Mouse (Mus musculus) hindbrain, embryonic 10.5 days (tissue): ENCODE data around the gene Pard3b. TPM values are rescaled to one million over a fixed set of nuclear protein-coding genes. Genes with fewer than 3 reads are reported as not detected.

Experiments used
- DNase-seq: peaks from one replicate; pipeline ENCODE4 v3.0.0-alpha.2; 2017; ENCODE audit warnings: low spot score
- H3K27ac ChIP-seq: fragments of 300-500 bp; sonication (generic); 2 replicates; pipeline ENCODE4 v1.5.1; 2016; ENCODE audit warnings: mild to moderate bottlenecking, moderate library complexity
- H3K27me3 ChIP-seq: fragments of 300-500 bp; sonication (generic); 2 replicates; pipeline ENCODE4 v1.6.1; 2016; ENCODE audit warnings: mild to moderate bottlenecking; ENCODE audit not compliant: poor library complexity, insufficient read depth, severe bottlenecking
- H3K36me3 ChIP-seq: fragments of 300-500 bp; sonication (generic); 2 replicates; pipeline ENCODE4 v1.6.1; 2016; ENCODE audit warnings: mild to moderate bottlenecking, moderate library complexity
- H3K4me1 ChIP-seq: fragments of 300-500 bp; sonication (generic); replicated peaks from 2 replicates; pipeline ENCODE4 v1.6.1; 2016; ENCODE audit warnings: mild to moderate bottlenecking
- H3K4me3 ChIP-seq: fragments of 300-500 bp; sonication (generic); 2 replicates; pipeline ENCODE4 v1.5.1; 2016; ENCODE audit warnings: mild to moderate bottlenecking, moderate library complexity
- H3K9me3 ChIP-seq: fragments of 300-500 bp; sonication (generic); 2 replicates; pipeline ENCODE4 v1.6.1; 2016; ENCODE audit warnings: mild to moderate bottlenecking, moderate library complexity
- WGBS: fragments of 180-500 bp; shearing (Covaris S2); methylation state at CpG from one replicate; pipeline ENCODE4 v1.1.7; 2016; 5-methylcytosine and 5-hydroxymethylcytosine counted together
- polyA plus RNA-seq: library from polyadenylated mRNA; unstranded; fragments of >200 nt; fragmentation: Nextera tagmentation; extraction: Ambion mirVana; gene quantifications from 2 replicates; pipeline ENCODE4 v1.2.1, GENCODE M21; 2016

Gene Pard3b
- polyA plus RNA-seq, 1 experiment from 2014 or later = 12.7 TPM

DNA sequence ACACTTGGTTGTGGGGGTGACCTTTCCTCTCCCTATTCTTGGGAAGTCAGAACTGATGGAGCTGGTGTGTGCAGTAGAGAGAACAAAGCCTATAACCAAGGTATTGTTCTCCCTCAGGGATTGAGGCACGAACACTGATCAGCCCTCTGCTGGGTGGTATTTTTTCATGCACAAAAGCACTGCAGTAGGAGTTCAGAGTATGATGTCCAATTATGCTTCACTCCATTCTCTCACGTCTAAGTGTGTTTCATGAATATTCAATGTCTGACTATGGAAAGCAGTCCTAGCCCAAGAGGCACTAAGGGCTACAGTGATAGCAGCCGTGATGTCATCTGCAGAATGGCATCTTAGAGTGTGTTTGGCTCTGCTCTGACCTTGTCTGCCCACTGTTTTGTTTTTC, 359.1 kb downstream of the Pard3b start:
- no peaks in the 10 kb centered on the region for H3K27me3 ChIP-seq
- WGBS = 30% methylated on average over 3 of the region's 3 CpGs
- peak; percentile 37 for DNase-seq
- H3K27ac ChIP-seq = 0 out of 2 replicates have a peak overlapping the region, but pooled peaks have one; percentile 56
- no peaks in the 10 kb centered on the region for H3K9me3 ChIP-seq
- H3K4me3 ChIP-seq = no peak overlapping the region
- H3K36me3 ChIP-seq = no peaks in the 10 kb centered on the region
- H3K4me1 ChIP-seq = peaks cover 13% of the 10 kb centered on the region

DNA sequence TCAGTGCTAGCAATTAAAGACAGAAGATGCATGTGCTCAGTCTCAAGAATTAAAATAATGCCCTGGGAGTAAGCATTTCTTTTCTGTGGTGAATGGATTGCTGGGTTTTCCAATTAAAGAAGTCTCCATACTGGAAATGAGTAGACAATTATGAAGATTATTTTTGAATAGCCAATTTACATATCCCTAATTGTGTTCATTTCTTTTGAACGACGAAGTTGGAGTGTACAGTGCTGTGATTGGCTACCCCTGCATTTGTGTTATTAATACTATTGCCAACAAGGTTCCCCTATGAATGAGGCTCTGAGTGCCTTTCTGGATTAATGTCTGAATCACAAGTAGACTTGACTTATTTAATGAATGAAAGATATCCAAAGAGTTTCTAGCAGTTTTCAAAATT, 370.2 kb downstream of the Pard3b start:
- H3K4me1 ChIP-seq = no peaks in the 10 kb centered on the region
- H3K27me3 ChIP-seq = no peaks in the 10 kb centered on the region
- WGBS = 90% methylated on average over 2 of the region's 2 CpGs
- DNase-seq = no peak
- no peak overlapping the region for H3K27ac ChIP-seq
- no peak overlapping the region for H3K4me3 ChIP-seq
- H3K9me3 ChIP-seq = no peaks in the 10 kb centered on the region
- H3K36me3 ChIP-seq = no peaks in the 10 kb centered on the region

- Histone ChIP-seq H3K27ac (no peak overlapping the region), H3K9me3 (no peaks in the 10 kb centered on the region), H3K4me3 (no peak overlapping the region), H3K4me1 (peaks cover 20% of the 10 kb centered on the region), H3K27me3 (no peaks in the 10 kb centered on the region), H3K36me3 (no peaks in the 10 kb centered on the region)
- WGBS = 83% methylated on average over 4 of the region's 4 CpGs
- DNase-seq = no peak
Measured at GRCm38 (mm10) chr1:62011712-62012111, 373.1 kb downstream of the Pard3b start.

GRCm38 (mm10) chr1:62016536-62017300, 378.1 kb downstream of the Pard3b start:
- Histone ChIP-seq H3K27me3 (no peaks in the 10 kb centered on the region), H3K36me3 (no peaks in the 10 kb centered on the region), H3K27ac (peak overlapping the region; percentile 59; the same call in 1 of the 2 replicates), H3K4me3 (no peak overlapping the region), H3K9me3 (no peaks in the 10 kb centered on the region), H3K4me1 (peaks cover 61% of the 10 kb centered on the region)
- DNase-seq = no peak
- 26% methylated on average over 5 of the region's 5 CpGs for WGBS

DNA sequence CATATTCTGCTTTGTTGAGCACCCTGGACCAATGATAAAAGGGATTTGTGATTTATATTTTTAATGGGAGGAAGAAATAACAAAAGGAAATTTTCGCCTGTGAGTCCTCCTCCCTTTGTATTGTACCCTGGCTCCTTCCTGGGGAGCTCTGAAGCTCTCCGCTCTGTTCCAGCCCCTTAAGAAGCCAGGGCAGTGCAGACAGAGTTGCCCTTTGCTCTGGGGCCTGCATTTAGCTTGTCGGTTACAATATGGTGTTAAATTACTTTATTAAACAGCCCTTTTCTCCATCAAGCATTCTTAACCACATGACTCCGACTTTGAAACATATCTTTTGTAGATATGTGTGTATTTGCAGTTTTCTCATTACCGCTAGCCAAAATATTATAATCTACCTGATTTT, 379.7 kb downstream of the Pard3b start:
- no peaks in the 10 kb centered on the region for H3K27me3 ChIP-seq
- no peak for DNase-seq
- WGBS = 22% methylated on average over 5 of the region's 5 CpGs

GRCm38 (mm10) chr1:62019743-62020142, 381.1 kb downstream of the Pard3b start:
- H3K4me1 ChIP-seq = peaks cover 59% of the 10 kb centered on the region
- H3K36me3 ChIP-seq = no peaks in the 10 kb centered on the region
- DNase-seq = no peak
- no peaks in the 10 kb centered on the region for H3K27me3 ChIP-seq
- H3K4me3 ChIP-seq = no peak overlapping the region
- no peaks in the 10 kb centered on the region for H3K9me3 ChIP-seq
- H3K27ac ChIP-seq = no peak overlapping the region

More for the DNA sequence above, 379.7 kb downstream of the Pard3b start:
- H3K27ac ChIP-seq = peak overlapping the region; percentile 51; the same call in 1 of the 2 replicates
- H3K9me3 ChIP-seq = no peaks in the 10 kb centered on the region
- H3K4me1 ChIP-seq = peaks cover 61% of the 10 kb centered on the region
- H3K36me3 ChIP-seq = no peaks in the 10 kb centered on the region
- H3K4me3 ChIP-seq = no peak overlapping the region

GRCm38 (mm10) chr1:62041718-62042117, 403.1 kb downstream of the Pard3b start:
- no peaks in the 10 kb centered on the region for H3K27me3 ChIP-seq
- H3K9me3 ChIP-seq = no peaks in the 10 kb centered on the region
- H3K4me1 ChIP-seq = no peaks in the 10 kb centered on the region
- WGBS = 85% methylated on average over 3 of the region's 3 CpGs
- H3K36me3 ChIP-seq = no peaks in the 10 kb centered on the region
- DNase-seq = no peak
- H3K4me3 ChIP-seq = no peak overlapping the region
- no peak overlapping the region for H3K27ac ChIP-seq

DNA sequence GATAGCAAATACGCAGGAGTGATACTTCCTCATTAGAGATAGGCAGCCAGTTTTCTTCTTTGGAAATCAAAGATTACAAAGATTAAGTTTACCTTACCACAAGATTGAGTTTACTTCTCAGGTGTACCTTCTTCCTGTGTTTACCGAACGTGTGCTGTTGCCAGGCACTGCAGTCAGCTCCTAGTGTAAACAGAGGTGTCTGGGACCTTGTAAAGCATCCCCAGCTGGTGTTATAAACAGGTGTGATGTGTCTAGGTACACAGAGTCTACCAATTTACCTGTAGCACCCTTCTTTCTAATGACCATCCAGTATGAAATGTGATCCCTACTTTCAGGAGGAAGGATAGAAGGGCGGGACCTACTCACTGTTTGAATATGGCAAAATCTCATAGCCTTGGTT, 410.0 kb downstream of the Pard3b start:
- H3K27ac ChIP-seq = no peak overlapping the region
- WGBS = 83% methylated on average over 4 of the region's 4 CpGs

DNA sequence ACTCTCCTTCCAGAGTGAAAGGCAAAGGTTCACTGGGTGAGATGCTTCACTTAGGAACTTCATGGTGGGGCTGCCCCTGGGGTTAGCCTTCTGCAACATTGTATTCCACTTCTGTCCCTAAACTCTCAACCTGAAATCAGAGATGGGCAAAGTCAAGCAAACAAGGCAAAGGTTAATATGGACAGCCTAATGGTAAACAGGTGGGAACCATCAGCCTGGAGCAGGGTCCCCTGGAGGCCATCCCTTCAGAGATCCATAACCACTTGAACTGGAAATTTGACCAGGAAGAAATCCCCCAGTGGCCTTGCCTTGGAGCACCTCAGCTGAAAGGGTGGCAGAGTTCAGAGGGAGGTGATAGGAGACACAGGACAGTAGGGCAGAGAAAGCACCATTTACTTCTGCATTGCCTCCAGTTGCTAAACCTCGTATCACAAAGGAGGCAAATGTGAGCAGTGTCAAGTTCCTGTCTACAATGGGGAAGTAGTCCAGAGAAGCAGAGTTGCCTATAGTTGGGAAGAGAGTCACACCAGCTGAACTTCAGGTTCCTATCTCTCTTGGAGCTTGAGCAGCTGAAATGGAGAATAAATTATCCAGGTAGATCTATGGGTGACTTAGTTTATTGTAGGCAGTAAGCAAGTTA, 412.7 kb downstream of the Pard3b start:
- WGBS = 52% methylated on average over 1 of the region's 1 CpGs
- H3K27ac ChIP-seq = no peak overlapping the region
- peak; percentile 43 for DNase-seq

More for the DNA sequence above, 410.0 kb downstream of the Pard3b start:
- Histone ChIP-seq H3K9me3 (no peaks in the 10 kb centered on the region), H3K27me3 (no peaks in the 10 kb centered on the region), H3K4me1 (peaks cover 16% of the 10 kb centered on the region), H3K36me3 (no peaks in the 10 kb centered on the region), H3K4me3 (no peak overlapping the region)
- DNase-seq = no peak

DNA sequence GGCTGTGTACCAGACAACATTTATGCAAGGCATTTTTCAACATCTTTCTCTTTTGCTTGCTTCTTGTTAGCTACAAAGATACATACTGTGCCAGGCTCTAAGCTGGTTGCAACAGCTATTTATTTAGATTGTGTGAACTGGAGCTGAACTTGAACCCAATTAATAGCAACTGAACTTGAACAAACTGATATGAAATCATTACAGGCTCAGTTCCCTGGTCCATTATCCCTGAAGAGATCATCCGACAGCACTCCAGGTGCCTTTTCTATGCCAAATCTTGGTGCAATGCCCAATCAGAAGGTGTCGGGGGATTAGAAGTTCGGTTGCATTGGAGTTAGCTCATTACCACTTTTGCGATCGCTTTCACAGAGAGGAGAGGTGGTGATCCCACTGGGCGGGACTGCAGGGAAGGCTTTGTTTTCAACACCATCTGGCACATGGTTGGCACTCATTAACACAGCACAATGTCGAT, 414.6 kb downstream of the Pard3b start:
- no peak for DNase-seq
- Histone ChIP-seq H3K4me3 (no peak overlapping the region), H3K27me3 (no peaks in the 10 kb centered on the region), H3K27ac (0 out of 2 replicates have a peak overlapping the region, but pooled peaks have one; percentile 16), H3K9me3 (no peaks in the 10 kb centered on the region), H3K4me1 (peaks cover 18% of the 10 kb centered on the region), H3K36me3 (no peaks in the 10 kb centered on the region)
- 50% methylated on average over 7 of the region's 7 CpGs for WGBS

More for the DNA sequence above, 412.7 kb downstream of the Pard3b start:
- Histone ChIP-seq H3K4me3 (no peak overlapping the region), H3K4me1 (peaks cover 18% of the 10 kb centered on the region), H3K9me3 (no peaks in the 10 kb centered on the region), H3K36me3 (no peaks in the 10 kb centered on the region), H3K27me3 (no peaks in the 10 kb centered on the region)

DNA sequence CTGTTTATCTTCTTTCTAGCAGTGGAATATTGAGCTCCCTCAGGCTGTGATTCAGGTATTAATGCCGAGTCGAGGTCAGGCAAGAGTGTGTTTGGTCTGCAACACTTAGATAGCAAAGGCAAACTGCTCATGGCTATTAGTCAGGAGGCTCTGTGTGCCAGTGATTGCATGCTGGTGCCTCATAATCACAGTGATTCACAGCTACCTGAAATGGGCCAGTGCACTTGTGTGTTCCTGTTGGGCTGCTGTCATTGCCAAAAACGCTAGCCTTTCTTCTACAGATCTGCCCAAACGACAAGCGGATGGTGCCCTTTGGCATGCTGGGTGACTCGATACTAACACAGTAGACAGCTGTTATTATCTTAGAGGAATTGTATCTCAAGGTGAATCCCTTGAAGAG, 416.7 kb downstream of the Pard3b start:
- 82% methylated on average over 6 of the region's 6 CpGs for WGBS
- H3K4me1 ChIP-seq = peaks cover 18% of the 10 kb centered on the region

DNA sequence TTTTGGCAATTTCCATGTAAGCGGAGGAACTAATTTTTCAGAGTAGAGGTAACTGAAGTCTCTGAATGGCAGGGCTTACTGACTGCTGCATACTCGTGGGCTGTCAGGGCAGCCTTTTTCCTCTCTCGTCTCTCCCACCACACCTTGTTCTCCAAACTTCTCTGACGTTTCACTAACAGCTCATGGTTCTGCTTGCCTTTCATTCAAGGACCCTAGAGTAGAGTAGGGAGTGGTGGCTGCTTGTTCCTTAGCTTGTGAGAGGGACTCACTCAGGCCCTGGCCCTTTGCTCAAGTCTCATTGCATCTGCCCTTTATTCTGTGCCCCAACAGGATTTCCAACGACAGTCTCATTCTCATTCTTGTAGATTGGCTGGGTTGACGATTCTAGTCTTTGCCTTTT, 432.0 kb downstream of the Pard3b start:
- Histone ChIP-seq H3K4me1 (no peaks in the 10 kb centered on the region), H3K9me3 (peaks cover 9% of the 10 kb centered on the region; the same call in 1 of the 2 replicates), H3K4me3 (no peak overlapping the region), H3K27ac (no peak overlapping the region), H3K36me3 (no peaks in the 10 kb centered on the region), H3K27me3 (no peaks in the 10 kb centered on the region)
- no peak for DNase-seq
- 83% methylated on average over 6 of the region's 6 CpGs for WGBS

More for the DNA sequence above, 416.7 kb downstream of the Pard3b start:
- no peaks in the 10 kb centered on the region for H3K27me3 ChIP-seq
- DNase-seq = no peak
- no peak overlapping the region for H3K4me3 ChIP-seq
- no peaks in the 10 kb centered on the region for H3K36me3 ChIP-seq
- no peak overlapping the region for H3K27ac ChIP-seq
- no peaks in the 10 kb centered on the region for H3K9me3 ChIP-seq

DNA sequence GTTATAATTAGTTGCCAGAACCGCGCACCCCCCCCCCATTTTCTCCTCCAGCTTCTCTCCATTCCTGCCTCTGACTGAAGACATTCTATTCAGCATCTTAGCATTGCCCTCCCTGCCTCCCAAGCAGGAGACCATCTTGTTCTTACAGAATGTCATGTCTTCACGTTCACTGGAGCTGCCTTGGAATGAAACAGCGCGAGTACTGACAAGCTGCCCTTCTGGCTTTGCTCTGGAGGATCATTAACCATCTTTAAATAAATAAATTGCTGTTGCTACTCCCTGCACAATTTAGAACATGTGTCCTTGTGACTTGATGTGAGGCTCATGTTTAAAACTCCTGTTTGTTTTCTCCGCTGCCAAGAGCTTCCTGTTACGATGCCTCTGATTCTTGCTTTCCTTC, 432.5 kb downstream of the Pard3b start:
- Histone ChIP-seq H3K9me3 (peaks cover 9% of the 10 kb centered on the region; the same call in 1 of the 2 replicates), H3K4me1 (peaks cover 3% of the 10 kb centered on the region), H3K27me3 (no peaks in the 10 kb centered on the region), H3K4me3 (no peak overlapping the region), H3K36me3 (no peaks in the 10 kb centered on the region), H3K27ac (no peak overlapping the region)
- DNase-seq = no peak
- 79% methylated on average over 7 of the region's 7 CpGs for whole genome bisulfite sequencing
